Mouse (Mus musculus) neural tube, embryonic 11.5 days (tissue): ENCODE data around the gene Gm37419. TPM values are rescaled to one million over a fixed set of nuclear protein-coding genes. Genes with fewer than 3 reads are reported as not detected.

ENCODE experiments used
- ATAC-seq: fragments of 200-750 bp; cut with Nextera tagmentation; 2 replicates; pipeline ENCODE4 v1.8.0; 2017; ENCODE audit warnings: moderate number of reproducible peaks, mild to moderate bottlenecking, moderate TSS enrichment, moderate library complexity; ENCODE audit not compliant: insufficient read depth, low FRiP score, low TSS enrichment
- DNase-seq: peaks from one replicate; pipeline ENCODE4 v3.0.0-alpha.2; 2015; ENCODE audit warnings: low spot score
- H3K27ac ChIP-seq: fragments of 300-500 bp; sonication (generic); 2 replicates; pipeline ENCODE4 v1.5.1; 2014; ENCODE audit warnings: low read depth, mild to moderate bottlenecking, low read length
- H3K27me3 ChIP-seq: fragments of 300-500 bp; sonication (generic); 2 replicates; pipeline ENCODE4 v1.6.1; 2014; ENCODE audit warnings: mild to moderate bottlenecking, low read length, mixed read lengths; ENCODE audit not compliant: control insufficient read depth, insufficient read depth
- H3K36me3 ChIP-seq: fragments of 300-500 bp; sonication (generic); 2 replicates; pipeline ENCODE4 v1.6.1; 2014; ENCODE audit warnings: mild to moderate bottlenecking, low read length, moderate library complexity, mixed read lengths; ENCODE audit not compliant: control insufficient read depth, insufficient read depth
- H3K4me1 ChIP-seq: fragments of 300-500 bp; sonication (generic); 2 replicates; pipeline ENCODE4 v1.6.1; 2014; ENCODE audit warnings: low read length, mixed read lengths; ENCODE audit not compliant: control insufficient read depth, insufficient read depth
- H3K4me2 ChIP-seq: fragments of 300-500 bp; sonication (generic); 2 replicates; pipeline ENCODE4 v1.6.1; 2014; ENCODE audit warnings: low read depth, mild to moderate bottlenecking, moderate library complexity
- H3K4me3 ChIP-seq: fragments of 300-500 bp; sonication (generic); 2 replicates; pipeline ENCODE4 v1.5.1; 2014; ENCODE audit warnings: low read depth, low read length
- H3K9ac ChIP-seq: fragments of 300-500 bp; sonication (generic); 2 replicates; pipeline ENCODE4 v1.6.1; 2014; ENCODE audit warnings: mild to moderate bottlenecking, low read length
- H3K9me3 ChIP-seq: fragments of 300-500 bp; sonication (generic); 2 replicates; pipeline ENCODE4 v1.6.1; 2016; ENCODE audit warnings: low read length; ENCODE audit not compliant: control insufficient read depth
- WGBS: fragments of 180-500 bp; shearing (Covaris S2); extraction: QIAGEN DNeasy Blood & Tissue Kit; methylation state at CpG from one replicate; pipeline ENCODE4 v1.1.7; 2014; 5-methylcytosine and 5-hydroxymethylcytosine counted together
- polyA plus RNA-seq: library from polyadenylated mRNA; unstranded; fragments of >200 nt; fragmentation: Nextera tagmentation; extraction: Ambion mirVana; gene quantifications from 2 replicates; pipeline ENCODE4 v1.2.1, GENCODE M21; 2014

The Gm37419 gene
- polyA plus RNA-seq, 1 experiment from 2014 or later: not detected

DNA sequence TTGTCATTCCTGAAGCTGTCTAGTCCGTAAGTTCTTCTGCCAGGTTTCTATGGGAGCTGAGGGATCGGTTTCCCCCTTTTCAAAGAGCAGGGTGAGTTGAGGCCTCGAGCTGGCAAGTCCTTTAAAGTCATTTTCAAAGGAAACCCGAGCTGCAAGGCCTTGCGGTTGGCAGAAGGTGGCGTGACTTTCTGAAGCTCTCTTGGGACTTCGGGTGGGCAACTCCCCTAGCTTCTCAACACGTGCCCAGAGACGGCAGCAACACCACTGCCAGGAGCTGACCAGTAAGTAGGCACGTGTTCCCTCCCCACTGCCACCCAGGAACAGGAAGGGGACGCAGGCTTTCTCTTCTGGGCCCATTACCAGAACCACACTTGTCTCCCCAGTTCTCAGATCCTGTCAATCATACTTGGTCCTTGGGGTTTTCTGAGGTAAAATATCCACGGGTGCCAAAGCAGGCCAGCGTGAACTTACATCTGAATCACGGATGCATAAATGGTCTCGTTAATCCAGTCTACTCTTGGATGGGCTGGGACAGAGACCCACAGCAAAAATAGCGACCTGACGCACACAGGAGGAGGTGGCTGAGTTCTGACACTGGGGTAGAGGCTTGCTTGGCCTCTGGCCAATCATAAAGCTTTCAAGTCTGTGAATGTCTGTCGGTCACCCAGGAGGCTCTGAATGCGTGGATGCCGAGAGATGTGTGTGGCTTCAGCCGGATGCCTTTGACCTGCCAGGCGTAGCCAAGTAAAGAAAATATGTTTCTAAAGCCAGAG, 24.2 kb upstream of the Gm37419 start:
- H3K4me1 ChIP-seq: no peaks in the 10 kb centered on the region
- no peaks in the 10 kb centered on the region for H3K36me3 ChIP-seq
- no peak overlapping the region for H3K27ac ChIP-seq
- no peak overlapping the region for H3K4me2 ChIP-seq
- DNase-seq: no peak
- no peak overlapping the region for H3K9ac ChIP-seq
- no peaks in the 10 kb centered on the region for H3K9me3 ChIP-seq
- H3K27me3 ChIP-seq: no peaks in the 10 kb centered on the region
- ATAC-seq: no peak
- WGBS: 77% methylated on average over 22 of the region's 22 CpGs
- no peak overlapping the region for H3K4me3 ChIP-seq

DNA sequence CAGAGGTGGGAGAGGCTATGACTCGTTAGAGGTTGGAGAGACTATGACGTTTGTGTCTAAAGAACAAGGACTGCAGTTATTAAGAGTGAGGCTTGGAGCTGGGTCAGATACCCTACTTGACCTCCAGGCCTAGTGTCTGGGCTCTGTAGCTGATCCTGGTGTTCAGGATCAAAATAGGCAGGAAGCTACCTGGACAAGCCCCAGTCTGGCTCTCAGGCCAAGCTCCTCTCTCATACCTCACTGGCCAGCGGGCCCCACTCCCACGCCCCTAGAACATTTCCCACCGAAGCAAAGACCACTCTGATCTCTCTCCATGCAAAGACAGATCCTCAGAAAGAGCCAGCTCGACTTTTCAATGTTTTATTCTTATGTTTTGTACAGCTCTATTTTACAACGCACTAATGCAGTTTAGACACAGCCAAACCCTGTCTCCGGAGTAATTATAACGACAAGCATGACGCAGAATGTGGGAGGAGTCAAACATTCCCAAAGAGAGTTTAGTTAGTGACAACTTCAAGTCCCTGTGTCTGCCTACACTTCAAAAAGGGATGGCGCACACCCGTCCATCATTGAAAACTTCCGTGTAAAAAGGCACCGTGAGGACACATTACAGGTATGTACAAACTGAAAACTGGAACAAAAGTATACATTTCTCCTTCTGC, 23.4 kb upstream of the Gm37419 start:
- no peak for ATAC-seq
- Histone ChIP-seq H3K9ac (no peak overlapping the region), H3K4me2 (no peak overlapping the region), H3K27me3 (no peaks in the 10 kb centered on the region), H3K36me3 (no peaks in the 10 kb centered on the region), H3K4me3 (no peak overlapping the region), H3K27ac (no peak overlapping the region), H3K9me3 (no peaks in the 10 kb centered on the region), H3K4me1 (no peaks in the 10 kb centered on the region)
- DNase-seq: no peak
- 86% methylated on average over 14 of the region's 14 CpGs for WGBS

DNA sequence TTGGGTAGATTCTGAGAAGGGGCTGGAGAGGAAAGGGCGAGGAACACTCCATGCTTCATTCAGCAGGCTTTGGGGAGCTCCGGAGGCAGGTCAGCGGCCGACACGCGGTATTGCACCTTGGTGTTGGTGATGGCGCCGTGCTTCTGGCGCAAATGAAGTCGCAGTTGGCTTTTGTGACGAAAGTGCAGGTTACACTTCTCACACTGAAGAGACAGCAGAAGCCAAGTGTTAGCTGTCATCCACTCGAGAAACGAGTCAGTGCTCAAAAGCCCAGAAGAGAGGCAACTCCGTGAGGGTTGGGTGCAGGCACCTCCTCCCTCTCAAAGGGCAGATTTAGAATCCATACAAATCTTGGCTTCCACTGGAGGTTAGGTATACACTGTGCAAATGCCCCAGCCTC, 22.2 kb upstream of the Gm37419 start:
- 90% methylated on average over 14 of the region's 14 CpGs for WGBS
- ATAC-seq (no peak), DNase-seq (no peak)
- Histone ChIP-seq H3K27ac (no peak overlapping the region), H3K4me2 (no peak overlapping the region), H3K9me3 (no peaks in the 10 kb centered on the region), H3K36me3 (no peaks in the 10 kb centered on the region), H3K9ac (no peak overlapping the region), H3K4me3 (no peak overlapping the region), H3K27me3 (no peaks in the 10 kb centered on the region), H3K4me1 (no peaks in the 10 kb centered on the region)

DNA sequence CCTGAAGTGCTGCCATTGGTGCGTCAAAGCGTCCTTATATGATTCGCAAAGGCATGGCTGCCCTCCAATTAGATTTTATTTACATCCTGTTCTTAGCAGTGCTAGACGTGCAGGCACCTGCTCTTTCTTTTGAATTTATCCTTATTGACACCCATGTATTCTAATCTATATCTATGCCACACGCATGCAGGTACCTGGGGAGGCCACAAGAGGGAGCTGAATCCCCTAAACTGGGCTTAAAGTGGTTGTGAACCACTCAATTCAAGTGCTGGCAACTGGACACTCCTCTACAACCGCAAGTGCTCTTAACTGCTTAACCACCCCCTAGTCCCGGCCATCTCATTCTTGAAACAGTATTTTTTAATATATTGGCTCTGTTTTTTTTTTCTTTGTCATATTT, 21.0 kb upstream of the Gm37419 start:
- Histone ChIP-seq H3K4me1 (no peaks in the 10 kb centered on the region), H3K27me3 (no peaks in the 10 kb centered on the region), H3K4me2 (no peak overlapping the region), H3K9me3 (no peaks in the 10 kb centered on the region), H3K36me3 (no peaks in the 10 kb centered on the region), H3K4me3 (no peak overlapping the region), H3K9ac (no peak overlapping the region), H3K27ac (no peak overlapping the region)
- DNase-seq: no peak
- no peak for ATAC-seq
- 83% methylated on average over 7 of the region's 7 CpGs for WGBS

DNA sequence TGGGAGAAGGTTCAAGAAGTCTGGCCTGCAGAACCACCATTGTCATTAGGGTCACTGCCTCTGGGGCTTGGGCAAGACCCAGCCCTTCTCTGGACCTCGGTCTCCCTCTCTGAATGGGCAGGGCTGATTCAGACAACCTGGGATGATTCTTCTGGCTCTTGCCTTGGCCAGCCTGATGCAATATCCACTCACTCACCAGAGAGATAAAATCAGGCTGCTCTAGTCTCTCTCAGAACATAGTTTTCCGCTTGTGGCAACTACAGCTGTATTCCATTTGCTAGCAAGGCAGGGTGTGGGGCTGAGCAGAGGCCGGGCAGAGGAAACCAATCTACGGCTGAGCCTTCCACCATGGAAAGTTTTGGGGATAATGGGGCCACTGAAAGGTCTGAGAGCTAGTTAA, 19.4 kb upstream of the Gm37419 start:
- Histone ChIP-seq H3K4me1 (no peaks in the 10 kb centered on the region), H3K4me3 (no peak overlapping the region), H3K9ac (no peak overlapping the region), H3K27ac (no peak overlapping the region), H3K4me2 (no peak overlapping the region), H3K9me3 (no peaks in the 10 kb centered on the region), H3K36me3 (no peaks in the 10 kb centered on the region), H3K27me3 (no peaks in the 10 kb centered on the region)
- ATAC-seq (no peak), DNase-seq (no peak)
- WGBS: 86% methylated on average over 4 of the region's 4 CpGs

DNA sequence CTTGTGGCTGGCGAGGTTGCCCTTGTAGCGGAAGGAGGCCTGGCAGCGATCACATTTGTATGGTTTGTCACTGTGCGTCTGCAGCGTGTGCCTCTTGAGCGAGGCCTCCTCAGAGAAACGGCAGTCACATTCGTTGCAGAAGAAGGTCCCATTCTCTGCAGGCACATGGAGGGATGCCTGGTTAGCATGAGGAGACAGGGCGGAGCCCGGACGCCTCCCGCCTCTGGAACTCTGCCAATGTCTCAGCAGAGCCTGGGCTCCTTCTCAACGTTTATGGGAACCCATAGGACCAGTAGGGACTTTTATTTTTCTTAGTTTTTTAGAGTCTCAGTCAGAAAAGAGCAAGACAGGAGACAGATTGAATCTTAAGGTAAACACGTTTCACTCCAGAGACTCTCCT, 18.4 kb upstream of the Gm37419 start:
- Histone ChIP-seq H3K4me1 (no peaks in the 10 kb centered on the region), H3K9ac (no peak overlapping the region), H3K36me3 (no peaks in the 10 kb centered on the region), H3K9me3 (no peaks in the 10 kb centered on the region), H3K4me3 (no peak overlapping the region), H3K27me3 (no peaks in the 10 kb centered on the region), H3K27ac (no peak overlapping the region), H3K4me2 (no peak overlapping the region)
- ATAC-seq: no peak
- DNase-seq: no peak
- 90% methylated on average over 14 of the region's 14 CpGs for WGBS

DNA sequence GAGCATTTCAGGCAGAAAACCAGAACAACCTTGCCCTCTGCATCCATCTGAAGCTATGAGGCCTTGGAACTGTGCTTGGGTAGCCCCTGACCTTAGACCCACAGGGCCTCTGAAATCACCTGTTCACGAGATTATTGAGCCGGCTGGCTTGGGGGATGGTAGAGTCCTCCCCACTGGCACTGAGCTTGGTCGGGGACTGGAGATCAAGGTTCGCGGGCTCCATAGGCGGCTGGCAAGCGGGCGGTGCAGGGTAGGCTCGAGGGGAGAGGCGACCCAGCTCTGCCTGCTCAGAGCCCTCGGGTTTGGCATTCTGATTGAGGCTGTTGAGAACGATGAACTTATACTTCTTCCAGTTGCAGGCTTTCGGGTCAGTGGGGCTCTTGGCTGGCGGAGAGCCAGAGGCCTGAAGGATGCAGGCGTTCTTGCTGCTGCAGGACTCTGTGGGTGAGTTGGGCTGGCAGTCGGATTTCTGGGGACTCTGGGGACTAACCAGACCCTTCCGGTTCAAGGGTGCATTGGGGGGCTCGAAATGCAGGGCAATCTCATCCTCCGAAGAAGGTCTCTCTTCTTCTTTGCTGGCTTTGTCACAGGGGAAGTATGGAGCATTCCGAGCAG, 16.0 kb upstream of the Gm37419 start:
- Histone ChIP-seq H3K36me3 (no peaks in the 10 kb centered on the region), H3K27me3 (no peaks in the 10 kb centered on the region), H3K9ac (no peak overlapping the region), H3K27ac (no peak overlapping the region), H3K9me3 (no peaks in the 10 kb centered on the region), H3K4me1 (no peaks in the 10 kb centered on the region), H3K4me3 (no peak overlapping the region), H3K4me2 (no peak overlapping the region)
- ATAC-seq (no peak), DNase-seq (peak; percentile 7)
- 84% methylated on average over 20 of the region's 20 CpGs for WGBS

DNA sequence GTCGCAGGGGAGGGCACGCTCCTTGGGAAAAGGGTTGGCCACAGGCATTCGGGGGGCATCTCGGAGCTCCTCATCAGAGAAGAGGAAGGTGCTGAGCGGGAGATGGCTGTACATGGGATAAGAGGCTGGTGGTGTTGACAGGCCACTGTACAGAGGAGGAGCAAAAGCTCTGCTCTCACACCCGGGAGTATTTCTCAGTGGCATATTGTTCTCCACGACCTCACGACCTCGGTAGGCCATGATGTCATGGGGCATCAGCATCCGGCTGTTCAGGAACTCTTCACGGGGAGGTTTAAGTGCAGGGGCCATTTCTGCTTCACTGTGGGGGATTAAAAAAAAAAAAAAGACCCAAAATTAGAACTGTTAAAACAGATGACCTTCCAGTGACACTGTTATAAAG, 15.4 kb upstream of the Gm37419 start:
- Histone ChIP-seq H3K9me3 (no peaks in the 10 kb centered on the region), H3K4me2 (no peak overlapping the region), H3K27ac (no peak overlapping the region), H3K9ac (no peak overlapping the region), H3K27me3 (no peaks in the 10 kb centered on the region), H3K4me3 (no peak overlapping the region), H3K4me1 (no peaks in the 10 kb centered on the region), H3K36me3 (no peaks in the 10 kb centered on the region)
- DNase-seq (no peak), ATAC-seq (no peak)
- WGBS: 75% methylated on average over 11 of the region's 11 CpGs
